ENCODE assay signal across 22 mouse cellular contexts in genomic region chr16:44122122-44122521, GRCm38 (mm10). TPM values are rescaled to one million over a fixed set of nuclear protein-coding genes. Genes with fewer than 3 reads are reported as not detected.
DNase-seq lines count a peak whose midpoint lies in the region; TF ChIP-seq lines count a peak whose summit lies in the region.
"Had no signal": no experiment of that assay in that cellular context is flagged by ENCODE, and none has a peak within 500 bp of the region (broad histone marks: within the 10 kb centered on the region; RNA-seq: fewer than 3 reads in every experiment).

No protein-coding gene starts in this region.

- peaks cover 13% of the 10 kb centered on the region for H3K4me1 ChIP-seq in cortical plate, adult 2 months (ENCODE audit: control insufficient read depth, insufficient read depth, low read length)
- H3K4me1 ChIP-seq: hindbrain, embryonic 13.5 days; limb, embryonic 13.5 days; midbrain, embryonic 12.5 days had no signal

- intact Hi-C loops in left cerebral cortex, adult 2 months (cut with DNase I): loop anchor here (2.0 kb wide), 1 partner anchor 17 kb away; the partner anchor contains the start of genes Atp6v1a and Naa50

- TF ChIP-seq POLR2A in cortical plate, adult 2 months (IDR thresholded peaks at IDR 0.05; ENCODE audit: extremely low read depth, insufficient read depth, low read length): no peak

- no peak for TF ChIP-seq CTCF in left cerebral cortex, adult 2 months (IDR thresholded peaks at IDR 0.05)
- TF ChIP-seq CTCF in cortical plate, adult 2 months (IDR thresholded peaks at IDR 0.05; ENCODE audit: extremely low read depth, insufficient read depth, low read length): no peak

- peak overlapping the region; percentile 88 for H3K27ac ChIP-seq in left cerebral cortex, adult 2 months
- peak overlapping the region; percentile 93 for H3K27ac ChIP-seq in cortical plate, adult 2 months (ENCODE audit: insufficient read depth, low read length)
- H3K27ac ChIP-seq: hindbrain, embryonic 13.5 days; limb, embryonic 13.5 days; midbrain, embryonic 12.5 days; neural tube, embryonic 13.5 days had no signal

- no peak overlapping the region for H3K4me3 ChIP-seq in left cerebral cortex, adult 2 months
- H3K4me3 ChIP-seq in cortical plate, adult 2 months (ENCODE audit: insufficient read depth, low read length): no peak overlapping the region
- H3K4me3 ChIP-seq: erythroblast, embryonic 14.5 days; heart, embryonic 12.5 days; hindbrain, embryonic 13.5 days; limb, embryonic 13.5 days; megakaryocyte, embryonic 14.5 days; midbrain, embryonic 12.5 days; neural tube, embryonic 13.5 days had no signal

- DNase-seq in cerebellum, postnatal 25 days: peak; percentile 34 to 42
- DNase-seq in cerebellum, adult 8-10 months: no peak
- DNase-seq in left cerebral cortex, adult 2 months (ENCODE audit: extremely low spot score in 1 of 2, low spot score in 2 of 2): peak in 1 of 2 experiments; percentile 7
- DNase-seq in left cerebral cortex, adult 8-10 months (ENCODE audit: low spot score in 2 of 2): no peak
- no peak for DNase-seq in urinary bladder, postnatal 25 days (ENCODE audit: low spot score)
- DNase-seq in yolk sac, embryonic 10.5 days (ENCODE audit: low spot score): no peak
- DNase-seq: adrenal gland, postnatal 10 days; B cell, adult 2 months; cerebellum, postnatal 36 days; heart, postnatal 4 days; kidney, adult 9 months; kidney, postnatal 10 days; liver, postnatal 0 days; lung, postnatal 36 days had no signal

RNA-seq across cellular contexts. Expression of gene Atp6v1a, which starts 17.4 kb away (rescaled TPM):
- 100 to 1,000 TPM; 428 to 489 TPM for total RNA-seq in left cerebral cortex, adult 2 months (2021)
- total RNA-seq in left cerebral cortex, adult 8-10 months (2022): 100 to 1,000 TPM; 461 to 516 (median 474) TPM
- 214 and 223 TPM in 2 replicates for polyA plus RNA-seq in cortical plate, adult 2 months (2012; rRNA removed)

RNA-seq across cellular contexts. Expression of gene Naa50, which starts 17.5 kb away (rescaled TPM):
- 10 to 100 TPM; 61.6 to 62.8 TPM for total RNA-seq in left cerebral cortex, adult 2 months (2021)
- total RNA-seq in left cerebral cortex, adult 8-10 months (2022): 10 to 100 TPM; 58.8 to 67.1 (median 62.9) TPM
- 23.8 and 23.9 TPM in 2 replicates for polyA plus RNA-seq in cortical plate, adult 2 months (2012; rRNA removed)

RNA-seq across cellular contexts. Expression of gene Usf3, which starts 50.9 kb away (rescaled TPM):
- 10 to 100 TPM; 39.9 to 40.3 TPM for total RNA-seq in left cerebral cortex, adult 2 months (2021)
- 10 to 100 TPM; 31.2 to 37.7 (median 33.9) TPM for total RNA-seq in left cerebral cortex, adult 8-10 months (2022)
- 14.2 and 15.0 TPM in 2 replicates for polyA plus RNA-seq in cortical plate, adult 2 months (2012; rRNA removed)

RNA-seq across cellular contexts. Expression of gene Gramd1c, which starts 59.0 kb away (rescaled TPM):
- total RNA-seq in left cerebral cortex, adult 2 months (2021): 1 to 10 TPM; 1.7 to 2.0 TPM
- 1 to 10 TPM; 1.3 to 2.2 (median 1.6) TPM for total RNA-seq in left cerebral cortex, adult 8-10 months (2022)
- 1.9 and 2.0 TPM in 2 replicates for polyA plus RNA-seq in cortical plate, adult 2 months (2012; rRNA removed)
- polyA plus RNA-seq: erythroblast, embryonic 14.5 days had no signal

Comparison
In these comparisons a context has a peak if more than half of its experiments do, and no peak if none do; other contexts are left out.
1. DNase-seq: peak in cerebellum, postnatal 25 days (2 of 2); none in cerebellum, adult 8-10 months (single experiment), left cerebral cortex, adult 8-10 months (0 of 2), urinary bladder, postnatal 25 days (single experiment) and yolk sac, embryonic 10.5 days (single experiment).